Mouse (Mus musculus): ENCODE data around the gene Nrg4.
"Not testable (repeated sequence)": the region's sequence is repeated elsewhere in the genome, so short reads cannot be mapped to it uniquely, and the experiment has no call there.

Gene Nrg4

DNA sequence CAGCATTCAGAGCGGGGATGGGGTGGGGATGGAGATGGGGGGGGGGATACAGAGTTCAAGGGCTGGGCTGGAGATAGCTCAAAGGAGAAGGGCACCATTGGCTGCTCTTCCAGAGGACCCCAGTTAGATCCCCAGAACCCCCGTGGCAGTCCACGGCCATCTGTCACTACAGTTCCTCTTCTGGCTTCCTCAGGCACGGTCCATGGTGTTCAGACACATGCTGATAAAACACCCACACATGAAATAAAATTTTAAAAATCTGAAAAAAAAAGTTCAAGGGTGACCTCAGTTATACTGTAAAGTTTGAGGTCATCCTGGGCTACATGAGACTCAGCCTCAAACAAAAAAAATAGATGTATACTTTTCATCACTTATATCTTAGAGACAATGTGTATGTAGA lies 78.2 kb downstream of the Nrg4 start:
- DNase-seq, result no peak

GRCm38 (mm10) chr9:55246918-55247317 lies 79.7 kb downstream of the Nrg4 start:
- no peak for DNase-seq

DNA sequence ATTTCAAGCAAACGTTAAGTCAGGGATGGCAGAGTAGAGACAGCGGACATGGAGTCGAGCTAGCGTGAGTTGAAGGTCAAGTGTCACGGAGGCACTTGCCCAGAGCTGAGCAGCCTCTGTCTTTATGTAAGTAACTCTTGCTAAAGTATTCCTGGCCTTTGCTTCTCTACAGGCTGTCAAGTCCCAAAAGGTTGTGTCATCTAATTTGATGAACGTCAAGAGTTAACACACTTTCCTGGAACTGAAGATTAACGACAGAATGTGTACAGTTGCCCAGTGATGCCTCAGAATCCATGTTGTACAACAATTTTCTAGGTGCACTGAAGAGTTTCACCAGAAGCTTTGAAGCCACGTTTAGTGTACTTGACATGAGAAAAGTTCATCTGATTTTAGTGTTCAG lies 80.2 kb downstream of the Nrg4 start:
- no peak for DNase-seq

- DNase-seq, result not testable (repeated sequence)
Observed at GRCm38 (mm10) chr9:55245057-55245750, 81.4 kb downstream of the Nrg4 start.

- no peak for DNase-seq
Observed at GRCm38 (mm10) chr9:55244079-55244478, 82.6 kb downstream of the Nrg4 start.

DNA sequence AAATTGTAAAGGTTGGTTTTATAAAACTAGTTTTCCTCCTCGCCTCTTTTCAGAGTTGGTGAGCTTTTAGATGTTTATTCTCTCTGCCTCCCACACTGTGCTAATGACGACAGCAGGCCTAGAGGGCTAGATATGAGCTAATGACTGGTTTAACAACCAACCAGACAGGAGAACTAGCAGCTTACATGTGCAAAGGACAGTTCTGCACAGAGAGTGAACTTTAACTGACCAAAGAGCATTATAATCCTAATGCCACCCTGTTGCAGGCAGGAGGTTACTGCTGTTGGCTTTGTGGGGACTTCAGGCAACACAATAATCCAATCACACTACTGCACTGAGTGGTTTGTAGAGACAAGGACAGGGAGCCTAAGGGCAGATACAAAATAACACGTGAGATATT lies 83.4 kb downstream of the Nrg4 start:
- DNase-seq, result no peak

DNA sequence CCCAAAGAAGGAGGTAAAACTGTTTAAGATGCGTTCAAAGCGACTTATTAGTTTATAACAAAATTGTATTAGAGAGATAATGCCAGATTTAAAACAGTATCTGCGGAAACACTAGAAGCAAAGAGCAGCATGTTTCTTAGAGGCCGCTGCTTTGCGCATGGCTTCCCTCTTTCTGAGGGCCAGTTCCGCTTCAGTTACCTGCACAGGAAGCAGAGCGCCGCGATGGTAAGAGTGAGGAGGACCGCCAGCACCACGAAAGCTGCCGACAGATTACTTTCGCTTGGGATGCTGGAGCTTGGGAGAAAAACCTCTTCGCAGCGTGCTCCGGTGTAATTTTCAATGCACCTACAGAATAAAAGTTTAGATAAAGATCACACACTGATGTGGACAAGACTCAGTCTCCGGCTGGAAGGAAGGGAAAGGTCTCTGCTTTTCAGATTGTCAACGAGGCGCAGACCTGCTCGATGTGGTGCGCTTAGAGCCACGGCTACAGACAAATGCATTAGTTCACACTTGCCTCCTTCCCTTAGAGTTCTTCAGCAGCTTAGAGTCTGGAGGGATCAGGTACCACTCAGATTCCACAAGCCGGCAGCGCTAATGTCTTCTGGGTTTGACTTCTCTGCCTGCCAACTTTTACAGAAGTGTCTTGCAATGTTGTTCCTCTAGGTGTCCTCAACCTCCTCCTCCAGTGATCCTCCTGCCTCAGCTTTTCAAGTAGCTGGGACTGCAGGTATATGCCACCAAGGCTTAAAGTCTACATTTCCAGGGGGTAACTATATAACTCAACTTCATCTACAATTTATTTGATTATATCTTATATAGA lies 84.6 kb downstream of the Nrg4 start:
- peak in 1 of 2 experiments; percentile 12 for DNase-seq

GRCm38 (mm10) chr9:55240852-55241251 lies 85.8 kb downstream of the Nrg4 start:
- no peak for DNase-seq

DNA sequence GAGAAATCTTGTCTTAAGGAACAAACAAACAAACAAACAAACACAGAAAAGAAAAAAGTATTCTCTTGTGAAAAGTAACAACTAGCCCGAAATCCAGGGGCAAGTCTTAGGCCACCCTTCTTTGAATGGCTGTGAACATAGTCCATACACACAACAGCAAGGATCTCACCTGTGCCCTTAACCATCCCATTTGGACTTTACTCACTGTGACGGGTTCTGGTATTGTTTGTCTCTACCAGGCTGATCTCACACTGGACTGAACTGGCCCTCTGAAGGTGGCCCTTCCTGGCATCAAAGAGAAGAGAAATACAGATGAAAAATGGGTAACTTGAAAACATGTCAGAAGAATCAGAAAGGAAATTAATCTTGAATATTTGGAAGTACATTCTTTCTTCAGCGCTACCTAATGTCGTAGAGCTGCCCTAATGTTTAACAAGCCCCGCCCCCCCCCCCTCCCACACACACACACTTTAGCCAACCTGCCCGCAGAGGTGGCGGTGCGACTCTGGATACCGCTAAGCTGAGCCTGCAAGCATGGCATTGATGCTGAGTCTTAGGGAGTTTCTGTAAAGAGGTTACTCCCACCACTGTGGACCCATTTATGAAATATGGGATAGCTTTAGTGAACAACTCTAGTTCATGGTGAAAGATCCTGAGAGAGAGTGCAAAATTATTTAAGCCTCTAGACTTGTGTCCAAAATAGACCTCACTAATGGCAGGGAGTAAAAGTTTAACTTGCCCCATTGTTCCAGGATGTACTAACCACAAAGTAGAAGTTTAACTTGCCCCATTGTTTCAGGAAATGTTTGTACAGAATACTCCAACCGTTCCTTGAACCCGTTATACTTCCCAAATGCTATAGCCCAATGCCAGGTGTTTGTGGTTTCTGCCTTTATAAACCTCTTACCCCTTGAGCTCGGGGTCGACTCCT lies 90.1 kb downstream of the Nrg4 start:
- DNase-seq, result no peak

GRCm38 (mm10) chr9:55233076-55233475 lies 93.6 kb downstream of the Nrg4 start:
- DNase-seq, result not testable (repeated sequence)

GRCm38 (mm10) chr9:55232586-55232985 lies 94.1 kb downstream of the Nrg4 start:
- no peak for DNase-seq

DNA sequence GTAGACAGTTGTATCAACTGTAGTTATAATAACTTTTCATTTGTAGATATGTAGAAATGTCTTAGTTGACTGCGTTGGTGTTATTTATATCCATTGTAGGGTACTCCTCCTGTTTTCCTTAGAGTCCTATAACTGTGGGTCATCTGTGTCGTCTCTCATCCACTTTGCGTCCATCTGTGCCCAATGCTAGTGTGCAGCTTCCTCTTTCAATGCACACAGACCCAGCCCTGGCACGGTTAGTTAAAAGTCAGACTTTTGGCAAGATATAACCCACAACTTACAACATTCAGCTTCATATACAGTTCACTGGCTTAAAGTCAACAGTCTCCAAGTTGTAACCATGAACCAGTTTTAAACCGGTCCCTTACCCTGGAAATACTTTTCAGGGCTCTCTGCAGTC lies 94.5 kb downstream of the Nrg4 start:
- no peak for DNase-seq

DNA sequence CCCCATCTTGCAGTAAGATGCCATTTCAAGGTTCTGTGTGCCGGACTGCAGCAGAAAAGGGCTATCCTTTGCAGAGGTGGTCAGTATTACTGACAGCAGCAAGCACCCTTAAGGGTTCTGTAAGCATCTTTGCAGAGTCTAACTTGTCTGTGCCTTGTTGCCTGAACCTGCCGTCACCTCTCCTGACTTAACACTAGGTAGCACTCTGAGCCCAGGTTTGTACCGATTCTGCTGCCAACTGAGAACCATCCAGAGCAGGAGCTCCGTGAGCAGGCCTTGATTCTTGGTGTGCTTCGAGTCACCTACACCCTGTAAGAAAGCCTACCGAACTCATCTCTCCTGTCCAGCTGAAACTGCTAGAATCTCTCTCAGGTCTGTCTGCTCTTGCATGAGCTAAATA lies 95.1 kb downstream of the Nrg4 start:
- DNase-seq, result no peak

DNA sequence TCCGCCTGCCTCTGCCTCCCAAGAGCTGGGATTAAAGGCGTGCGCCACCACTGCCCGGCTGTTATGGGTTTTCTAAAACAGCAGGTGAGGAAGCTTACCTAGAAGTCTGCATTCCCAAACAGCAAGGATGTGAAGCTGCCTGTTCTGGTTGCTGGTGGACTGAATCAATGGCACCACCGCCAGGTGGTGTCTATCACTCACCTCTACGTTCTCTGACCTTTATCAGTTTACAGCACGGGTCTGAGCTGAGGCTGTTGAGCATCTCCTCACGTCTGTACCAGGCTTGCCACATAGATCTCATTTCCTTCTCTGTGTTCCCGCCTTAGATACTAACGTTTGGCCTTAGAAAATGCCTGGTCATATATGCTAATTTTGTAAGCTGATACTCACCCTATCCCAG lies 97.6 kb downstream of the Nrg4 start:
- DNase-seq, result no peak

DNA sequence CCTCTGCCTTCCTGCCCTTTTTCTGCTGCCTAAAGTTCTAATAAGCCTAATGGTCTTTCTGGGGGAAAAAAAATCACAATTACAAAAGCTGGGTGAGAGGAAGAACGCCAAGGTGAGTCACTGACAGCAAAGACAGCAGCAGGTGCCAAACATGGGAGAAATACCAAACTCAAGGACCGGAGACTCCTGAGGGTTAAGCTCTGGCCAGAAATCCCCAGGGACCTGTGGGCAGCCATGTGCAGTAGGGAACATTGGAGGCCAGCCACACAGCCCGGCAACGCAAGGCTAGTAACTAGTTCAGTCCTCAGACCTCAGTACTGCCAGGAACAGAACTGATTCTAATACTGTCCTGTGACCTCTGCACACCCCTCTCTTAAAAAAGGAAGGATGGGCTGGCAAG lies 98.5 kb downstream of the Nrg4 start:
- DNase-seq, result no peak

GRCm38 (mm10) chr9:55226251-55226650 lies 100.4 kb downstream of the Nrg4 start:
- DNase-seq, result no peak

DNA sequence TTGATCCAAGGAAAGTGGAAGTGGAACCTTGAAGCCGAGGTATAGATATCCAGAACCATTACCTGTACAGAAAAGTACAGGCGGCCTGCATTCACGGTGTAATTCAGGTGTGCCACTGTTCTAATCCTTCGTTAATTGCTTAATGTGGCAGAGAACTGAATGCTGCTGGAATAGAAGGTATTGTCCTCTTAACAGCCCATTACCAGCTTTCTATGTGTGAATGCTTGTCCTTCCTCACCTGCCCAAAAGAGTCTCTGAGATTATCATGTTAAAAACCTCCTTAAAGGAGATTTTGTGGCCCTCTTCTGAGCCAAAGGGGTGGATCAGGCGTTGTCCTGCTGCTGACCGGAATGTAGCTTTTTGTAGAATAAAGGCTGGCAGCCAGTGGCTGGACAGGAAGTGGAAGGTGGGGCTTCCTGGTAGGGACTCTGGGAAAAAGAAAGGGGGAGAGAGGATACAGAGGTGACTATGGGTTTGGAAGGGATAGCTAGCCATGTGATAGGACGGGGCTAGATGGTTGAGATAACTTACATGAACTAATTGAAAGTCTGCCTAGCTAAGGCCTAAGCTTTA lies 101.4 kb downstream of the Nrg4 start:
- no peak for DNase-seq

DNA sequence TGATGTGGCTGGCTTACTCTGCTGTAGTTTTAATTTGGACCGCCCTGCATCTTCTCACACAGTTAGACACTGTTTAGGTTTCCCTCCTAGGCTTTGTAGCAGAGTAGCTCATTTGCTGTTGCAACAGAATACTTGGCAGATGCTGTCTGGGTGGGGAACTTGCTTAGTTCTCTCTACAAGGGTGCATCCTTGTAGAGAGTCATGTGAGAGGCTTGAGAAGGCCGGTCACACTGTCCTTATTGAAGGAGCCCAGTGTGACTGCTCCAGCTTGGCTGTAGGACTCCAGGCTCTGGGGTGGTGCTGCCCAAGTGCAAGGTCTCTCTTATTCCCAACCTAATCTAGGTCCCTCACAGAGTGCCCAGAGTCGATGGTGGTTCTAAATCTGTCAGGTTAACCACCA lies 109.3 kb downstream of the Nrg4 start:
- no peak for DNase-seq

GRCm38 (mm10) chr9:55216078-55216477 lies 110.6 kb downstream of the Nrg4 start:
- no peak for DNase-seq

GRCm38 (mm10) chr9:55215648-55216047 lies 111.0 kb downstream of the Nrg4 start:
- DNase-seq, result no peak

GRCm38 (mm10) chr9:55215056-55215455 lies 111.6 kb downstream of the Nrg4 start:
- no peak for DNase-seq

GRCm38 (mm10) chr9:55213396-55213795 lies 113.2 kb downstream of the Nrg4 start:
- DNase-seq, result no peak

GRCm38 (mm10) chr9:55211611-55212010 lies 115.0 kb downstream of the Nrg4 start:
- DNase-seq, result no peak

Data from lung, postnatal 4 days (tissue).